Mouse (Mus musculus) stomach, postnatal 0 days (tissue): ENCODE data around the gene Myof.

Experiments used
- CTCF ChIP-seq: IDR thresholded peaks from 2 replicates; pipeline ENCODE4 v1.5.1; 2016; ENCODE audit warnings: antibody characterized with exemption, low read depth, mild to moderate bottlenecking, moderate library complexity
- EP300 ChIP-seq: optimal IDR thresholded peaks from 2 replicates; pipeline ENCODE3; 2016; ENCODE audit warnings: antibody characterized with exemption

- TF ChIP-seq CTCF (no peak), EP300 (no peak)
Observed at GRCm38 (mm10) chr19:37988156-37988555, 55.2 kb downstream of the Myof start.
